Mouse (Mus musculus) testis, adult 10 weeks (tissue): ENCODE results near the gene Rars2. TPM values are rescaled to one million over a fixed set of nuclear protein-coding genes. Genes with fewer than 3 reads are reported as not detected.

ENCODE experiments used
- polyA plus RNA-seq: library from polyadenylated mRNA; stranded (reverse); fragments of 350-450 nt; fragmentation: Illumina TruSeq; extraction: RNeasy Lipid Tissue Mini Kit (QIAGEN cat#74804); gene quantifications from one replicate; pipeline ENCODE4 v1.2.3, GENCODE M21; 2014; ENCODE audit warnings: low read depth, low replicate concordance

The Rars2 gene
- polyA plus RNA-seq = 52.8 TPM

DNA sequence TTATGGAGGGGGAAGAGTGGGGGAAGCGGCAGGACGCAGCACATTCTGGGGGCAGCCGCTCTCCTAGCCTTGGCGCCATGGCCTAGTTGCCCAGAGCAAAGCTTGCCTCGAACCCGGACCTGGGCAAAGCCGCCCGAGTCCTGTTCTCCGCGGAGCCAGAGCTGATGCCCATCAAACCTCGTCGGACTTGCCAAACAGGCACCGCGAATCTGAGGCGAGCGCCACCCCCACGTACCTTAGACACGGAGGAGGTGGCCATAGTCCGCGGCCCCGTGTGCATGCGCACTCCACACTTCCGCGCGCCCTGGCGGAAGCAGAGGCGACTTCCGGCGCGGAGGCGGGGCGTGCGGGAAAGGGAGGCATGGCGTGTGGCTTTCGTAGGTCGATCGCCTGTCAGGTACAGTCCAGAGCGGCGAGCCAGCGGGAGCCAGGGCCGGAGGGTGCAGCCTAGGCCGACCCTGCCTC, at the start of gene Rars2, which contains the start of gene Orc3:
Gene Rars2 (plus strand): TSS at position 328 of the 465 bp plus-strand sequence.
Gene Orc3 (minus strand): TSS at position 315 of the 465 bp plus-strand sequence.

DNA sequence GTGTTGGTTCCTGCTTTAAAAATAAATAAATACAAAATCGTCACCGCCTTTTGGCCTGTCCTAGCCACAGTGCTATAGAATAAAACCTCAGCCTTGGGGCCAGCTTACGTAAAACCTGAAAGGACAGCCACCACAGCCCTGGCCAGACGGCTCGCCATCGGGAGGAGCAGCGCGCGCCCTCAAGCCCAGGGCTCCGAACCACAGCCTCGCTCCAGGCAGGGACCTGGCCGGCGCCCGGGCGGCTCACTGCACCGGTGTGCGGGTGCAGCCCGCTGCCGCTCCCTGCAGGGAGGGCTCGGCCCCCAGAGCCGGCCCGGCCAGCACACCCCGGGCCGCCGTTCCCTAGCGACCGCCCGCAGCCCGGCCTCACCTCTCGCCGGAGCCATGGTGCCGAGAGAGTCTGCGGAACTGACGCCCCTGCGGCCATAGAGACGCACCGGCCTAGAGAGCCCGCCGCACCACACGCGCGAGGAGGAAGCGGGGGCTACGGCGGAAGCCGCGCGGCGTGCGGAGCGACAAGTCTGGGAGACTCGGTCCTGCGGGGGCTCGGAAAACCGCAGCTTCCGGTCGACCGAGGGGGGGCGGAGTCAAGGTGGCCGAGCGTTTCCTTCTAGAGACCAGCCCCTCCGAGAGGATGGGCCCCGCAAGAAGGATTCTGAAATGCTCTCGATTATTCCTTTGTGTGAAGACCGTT, 72.3 kb downstream of the Rars2 start, which contains the start of gene Slc35a1:
Gene Slc35a1 (minus strand): TSS at position 565 of the 694 bp plus-strand sequence.

Other genes starting within 250 kb of the Rars2 start
- gene Akirin2, start 64.0 kb upstream of the Rars2 start, polyA plus RNA-seq = 354 TPM
- gene Orc3, start within 50 bp of the Rars2 start, polyA plus RNA-seq = 87.4 TPM
- 12.0 TPM for gene Slc35a1, start 72.5 kb downstream of the Rars2 start, polyA plus RNA-seq
- gene Cfap206, start 115.2 kb downstream of the Rars2 start, polyA plus RNA-seq = 2,456 TPM
- 236 TPM for gene Gm136, start 141.3 kb downstream of the Rars2 start, polyA plus RNA-seq
- gene Smim8, start 163.5 kb downstream of the Rars2 start, polyA plus RNA-seq = 315 TPM